Mouse (Mus musculus): Measurements from ENCODE around the gene Zmiz1.

- TF ChIP-seq CTCF (IDR thresholded peaks at IDR 0.05; ENCODE audit: control insufficient read depth, insufficient read depth, low read length) (no peak), POLR2A (IDR thresholded peaks at IDR 0.05; ENCODE audit: borderline replicate concordance, control insufficient read depth, low read depth, low read length) (no peak)
Observed at GRCm38 (mm10) chr14:25523230-25524110, 64.5 kb downstream of the Zmiz1 start.
